Mouse (Mus musculus) spleen, postnatal 4 days (tissue): ENCODE results near the gene Dcaf12l1.
A peak's percentile ranks its signal among the peaks of the same experiment; 100 is the strongest.
"Not testable (repeated sequence)": the region's sequence is repeated elsewhere in the genome, so short reads cannot be mapped to it uniquely, and the experiment has no call there.

Source experiments
- DNase-seq, 2 experiments: peaks; one replicate each; pipeline ENCODE4 v3.0.0; 2022; ENCODE audit warnings: low spot score in 2 of 2

Gene Dcaf12l1

GRCm38 (mm10) chrX:44789761-44790411, at the start of gene Dcaf12l1:
Gene Dcaf12l1, minus strand, starts transcription at chrX:44790197.
- peak in 1 of 2 experiments; percentile 62 for DNase-seq

GRCm38 (mm10) chrX:44809356-44809755, 19.4 kb upstream of the Dcaf12l1 start:
- DNase-seq: not testable (repeated sequence)

GRCm38 (mm10) chrX:44789036-44789760, 799 bp downstream of the Dcaf12l1 start:
- DNase-seq: no peak
